ENCODE assay signal across 29 mouse cellular contexts in the genomic region with DNA sequence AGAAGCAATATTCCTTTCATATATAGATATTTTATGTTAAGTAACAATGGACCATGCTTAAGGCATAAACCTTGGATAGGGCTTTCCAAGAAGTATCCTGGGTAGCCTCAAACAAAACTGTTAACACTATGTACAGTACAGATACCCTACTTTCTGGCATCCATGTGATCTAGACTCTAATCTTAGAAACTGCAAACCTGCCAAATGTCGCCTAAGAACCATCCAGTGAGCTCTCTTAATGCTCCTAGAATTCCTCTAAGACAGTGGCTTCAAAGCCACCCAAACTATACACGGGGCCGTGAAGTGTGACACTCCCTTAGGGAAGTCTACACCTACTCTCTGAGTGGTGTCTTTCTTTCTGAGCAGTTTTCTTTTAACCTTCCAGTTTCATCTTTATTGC. TPM values are rescaled to one million over a fixed set of nuclear protein-coding genes. Genes with fewer than 3 reads are reported as not detected.
DNase-seq lines count a peak whose midpoint lies in the region; ATAC-seq lines count a peak whose summit lies in the region.
"Had no signal": no experiment of that assay in that cellular context is flagged by ENCODE, and none has a peak within 500 bp of the region (broad histone marks: within the 10 kb centered on the region; RNA-seq: fewer than 3 reads in every experiment).

No protein-coding gene starts in this region.

- H3K27ac ChIP-seq in heart, embryonic 15.5 days, result peak overlapping the region; percentile 5; the same call in 1 of the 2 replicates
- H3K27ac ChIP-seq: embryonic facial prominence, embryonic 13.5 days; embryonic facial prominence, embryonic 15.5 days; forebrain, embryonic 10.5 days; forebrain, embryonic 12.5 days had no signal

- DNase-seq in frontal cortex, postnatal 14 days (ENCODE audit: low spot score in 2 of 2), result no peak
- DNase-seq in heart, postnatal 14 days, result no peak
- peak; percentile 37 for DNase-seq in brain, adult 2 months (ENCODE audit: low read depth, low spot score)
- DNase-seq: adrenal gland, adult 8-10 months; adrenal gland, postnatal 14 days; adrenal gland, postnatal 36 days; B cell, adult 2 months; cerebellum, adult 11 months; cerebellum, adult 18-20 months; cerebellum, adult 8-10 months; cerebellum, adult 9-11 months; cerebellum, postnatal 14 days; cerebellum, postnatal 36 days; embryo, embryonic 11 days had no signal

- H3K27me3 ChIP-seq in heart, embryonic 15.5 days, result no peaks in the 10 kb centered on the region
- H3K27me3 ChIP-seq: CH12.LX; embryonic facial prominence, embryonic 13.5 days; embryonic facial prominence, embryonic 15.5 days; forebrain, embryonic 12.5 days had no signal

- H3K36me3 ChIP-seq in heart, embryonic 15.5 days, result peaks cover 29% of the 10 kb centered on the region; the same call in 1 of the 2 replicates
- H3K36me3 ChIP-seq: embryonic facial prominence, embryonic 13.5 days; embryonic facial prominence, embryonic 15.5 days; forebrain, embryonic 10.5 days; G1E had no signal

- no peaks in the 10 kb centered on the region for H3K9me3 ChIP-seq in heart, embryonic 15.5 days (replicated peaks)
- H3K9me3 ChIP-seq: embryonic facial prominence, embryonic 13.5 days; embryonic facial prominence, embryonic 15.5 days; forebrain, embryonic 10.5 days; forebrain, embryonic 12.5 days; G1E had no signal

- peak; percentile 60 for ATAC-seq in frontal cortex, adult (ENCODE audit: low TSS enrichment)
- no peak for ATAC-seq in heart, embryonic 15.5 days (replicated peaks; ENCODE audit: insufficient number of reproducible peaks, insufficient read depth, low FRiP score, low read depth)
- ATAC-seq: activated CD4-positive, CD25-positive, alpha-beta regulatory T cell, adult 4 months; CD4-positive, CD25-positive, alpha-beta regulatory T cell, adult 4 months; forebrain, embryonic 14.5 days; forebrain, embryonic 16.5 days; Patski had no signal

- intact Hi-C loops in heart, postnatal 14 days (cut with DNase I), result no loop called here

- H3K4me1 ChIP-seq in heart, embryonic 15.5 days (replicated peaks), result peaks cover 10% of the 10 kb centered on the region
- H3K4me1 ChIP-seq: embryonic facial prominence, embryonic 13.5 days; embryonic facial prominence, embryonic 15.5 days; forebrain, embryonic 10.5 days; forebrain, embryonic 12.5 days had no signal

- no peak overlapping the region for H3K4me3 ChIP-seq in heart, embryonic 15.5 days
- H3K4me3 ChIP-seq: embryonic facial prominence, embryonic 13.5 days; embryonic facial prominence, embryonic 15.5 days; erythroblast, embryonic 14.5 days; forebrain, embryonic 10.5 days; forebrain, embryonic 12.5 days had no signal

- no peak overlapping the region for H3K9ac ChIP-seq in heart, embryonic 15.5 days
- H3K9ac ChIP-seq: embryonic facial prominence, embryonic 13.5 days; embryonic facial prominence, embryonic 15.5 days; forebrain, embryonic 12.5 days had no signal

- no peak overlapping the region for H3K4me2 ChIP-seq in heart, embryonic 15.5 days
- H3K4me2 ChIP-seq: embryonic facial prominence, embryonic 13.5 days; embryonic facial prominence, embryonic 15.5 days; forebrain, embryonic 12.5 days had no signal

- 53% methylated on average over 3 of the region's 3 CpGs for WGBS in heart, embryonic 15.5 days

RNA-seq across cellular contexts. Expression of a gene that starts 29.4 kb away (rescaled TPM):
- 46.5 and 56.4 TPM in 2 replicates for polyA plus RNA-seq in heart, embryonic 15.5 days (2015; fragmentation: Nextera tagmentation; extraction: Ambion mirVana)
- 1 to 10 TPM in 1 of 2 experiments, under 1 TPM in 1; 0.49 to 1.2 TPM for total RNA-seq in heart, postnatal 14 days (2021)
- total RNA-seq: CH12.LX; common myeloid progenitor, adult 5-6 weeks had no signal
- polyA plus RNA-seq: activated CD4-positive, CD25-positive, alpha-beta regulatory T cell, adult 4 months; CD4-positive, CD25-positive, alpha-beta regulatory T cell, adult 4 months; erythroblast, embryonic 14.5 days; G1E had no signal
